In the genomic region with DNA sequence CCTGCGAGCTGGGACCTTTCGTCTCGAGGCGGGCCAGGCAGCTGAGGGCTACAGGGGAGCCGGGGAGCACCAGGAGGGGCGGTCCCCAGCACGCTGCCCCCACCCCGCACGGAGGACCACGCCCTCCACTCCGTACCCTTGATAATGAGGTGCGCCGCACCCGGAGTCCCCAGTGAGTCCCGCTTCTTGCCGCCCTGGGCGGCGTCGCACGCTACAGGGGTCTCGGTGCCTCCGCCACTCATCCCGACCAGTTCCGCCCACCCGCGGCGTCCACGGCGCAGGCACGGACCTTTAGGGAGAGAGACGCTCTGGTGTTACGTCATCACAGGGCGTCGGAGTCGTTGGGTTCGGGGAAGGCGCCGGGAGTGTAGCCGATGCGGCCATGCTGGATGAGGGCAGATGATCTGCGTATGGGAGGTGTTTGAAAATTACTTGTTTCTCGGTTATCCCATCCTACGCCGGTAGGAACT, we compare ENCODE assay signal across 8 mouse cellular contexts. TPM values are rescaled to one million over a fixed set of nuclear protein-coding genes. Genes with fewer than 3 reads are reported as not detected.
A peak's percentile ranks its signal among the peaks of the same experiment; 100 is the strongest.
DNase-seq lines count a peak whose midpoint lies in the region; ATAC-seq and TF ChIP-seq lines count a peak whose summit lies in the region.

A gene (minus strand): TSS at position 310 of the 470 bp plus-strand sequence.

- no peak for TF ChIP-seq CTCF in bone marrow macrophage, adult 2 months (IDR thresholded peaks at IDR 0.05; ENCODE audit: low read depth, low read length)
- TF ChIP-seq CTCF in embryonic fibroblast, embryonic 13.5 days (IDR thresholded peaks at IDR 0.05; ENCODE audit: borderline replicate concordance, insufficient read depth, low read length): no peak

- no peaks in the 10 kb centered on the region for H3K27me3 ChIP-seq in heart, embryonic 10.5 days (ENCODE audit: insufficient read depth, poor library complexity, severe bottlenecking)
- no peaks in the 10 kb centered on the region for H3K27me3 ChIP-seq in kidney, embryonic 15.5 days

- under 1% methylated on average over 44 of the region's 44 CpGs for WGBS in heart, embryonic 10.5 days
- under 1% methylated on average over 44 of the region's 44 CpGs for WGBS in kidney, embryonic 15.5 days

- TF ChIP-seq POLR2A in bone marrow macrophage, adult 2 months (IDR thresholded peaks at IDR 0.05; ENCODE audit: borderline replicate concordance, low read depth, low read length): no peak
- peak; percentile 76 for TF ChIP-seq POLR2A in embryonic fibroblast, embryonic 13.5 days (IDR thresholded peaks at IDR 0.05; ENCODE audit: low read depth, low read length)

- peak within 1 kb of the TSS; percentile 80 for H3K4me2 ChIP-seq in kidney, embryonic 15.5 days

- peak within 1 kb of the TSS; percentile 9 for H3K27ac ChIP-seq in bone marrow macrophage, adult 2 months (ENCODE audit: insufficient read depth, low read depth, low read length)
- no peak within 1 kb of the TSS for H3K27ac ChIP-seq in embryonic fibroblast, embryonic 13.5 days (ENCODE audit: insufficient read depth, low read length)
- H3K27ac ChIP-seq in heart, embryonic 10.5 days: peak within 1 kb of the TSS; percentile 92
- peak within 1 kb of the TSS; percentile 83 for H3K27ac ChIP-seq in kidney, embryonic 15.5 days

- H3K4me1 ChIP-seq in bone marrow macrophage, adult 2 months (ENCODE audit: control insufficient read depth, insufficient read depth, low read length): peaks cover 2% of the 10 kb centered on the region; the same call in 1 of the 2 replicates
- H3K4me1 ChIP-seq in embryonic fibroblast, embryonic 13.5 days (ENCODE audit: control insufficient read depth, insufficient read depth, low read length): peaks cover 2% of the 10 kb centered on the region; the same call in 1 of the 2 replicates
- H3K4me1 ChIP-seq in heart, embryonic 10.5 days: peaks cover 6% of the 10 kb centered on the region; the same call in 1 of the 2 replicates
- peaks cover 7% of the 10 kb centered on the region; the same call in 1 of the 2 replicates for H3K4me1 ChIP-seq in kidney, embryonic 15.5 days

- DNase-seq in A20 (ENCODE audit: low read depth, low spot score) (peak; percentile 96), liver (peak; percentile 95)
- DNase-seq in heart, embryonic 10.5 days (ENCODE audit: low spot score): peak; percentile 97
- peak; percentile 95 to 98 for DNase-seq in spleen, postnatal 4 days (ENCODE audit: low spot score in 2 of 2)

- ATAC-seq in kidney, embryonic 15.5 days (replicated peaks; ENCODE audit: low FRiP score): peak; percentile 96
- ATAC-seq in monocyte, adult 5-6 weeks (replicated peaks; ENCODE audit: insufficient number of reproducible peaks, low FRiP score, low TSS enrichment, poor library complexity, severe bottlenecking): peak; percentile 96

- H3K9ac ChIP-seq in kidney, embryonic 15.5 days: peak within 1 kb of the TSS; percentile 75

- H3K4me3 ChIP-seq in bone marrow macrophage, adult 2 months (ENCODE audit: insufficient read depth, low read length): peak within 1 kb of the TSS; percentile 88
- peak within 1 kb of the TSS; percentile 77 for H3K4me3 ChIP-seq in embryonic fibroblast, embryonic 13.5 days (ENCODE audit: insufficient read depth, low read length)
- H3K4me3 ChIP-seq in heart, embryonic 10.5 days: peak within 1 kb of the TSS; percentile 78
- H3K4me3 ChIP-seq in kidney, embryonic 15.5 days (replicated peaks): peak within 1 kb of the TSS; percentile 95

- H3K36me3 ChIP-seq in heart, embryonic 10.5 days: peaks cover 7% of the 10 kb centered on the region; the same call in 1 of the 2 replicates
- peaks cover 7% of the 10 kb centered on the region; the same call in 1 of the 2 replicates for H3K36me3 ChIP-seq in kidney, embryonic 15.5 days

- H3K9me3 ChIP-seq in heart, embryonic 10.5 days: no peaks in the 10 kb centered on the region
- no peaks in the 10 kb centered on the region for H3K9me3 ChIP-seq in kidney, embryonic 15.5 days (replicated peaks)

RNA-seq across cellular contexts. Expression of the gene that starts here (rescaled TPM):
- 8.1 and 11.1 TPM in 2 replicates for polyA plus RNA-seq in bone marrow macrophage, adult 2 months (2012; ENCODE audit: insufficient read depth, insufficient read length, missing spikeins)
- polyA plus RNA-seq in embryonic fibroblast, embryonic 13.5 days (2011; ENCODE audit: insufficient read length, low read depth, missing spikeins): 6.7 and 9.5 TPM in 2 replicates
- 17.5 and 21.6 TPM in 2 replicates for polyA plus RNA-seq in heart, embryonic 10.5 days (2016; fragmentation: Nextera tagmentation; extraction: Ambion mirVana)
- 20.1 and 20.5 TPM in 2 replicates for polyA plus RNA-seq in kidney, embryonic 15.5 days (2015; fragmentation: Nextera tagmentation; extraction: Ambion mirVana)
- total RNA-seq in monocyte, adult 5-6 weeks (2017): 8.1 to 11.9 TPM (median 10.2 TPM) in 3 replicates
